Mouse (Mus musculus): ENCODE data around the gene Arf3.

Gene Arf3

DNA sequence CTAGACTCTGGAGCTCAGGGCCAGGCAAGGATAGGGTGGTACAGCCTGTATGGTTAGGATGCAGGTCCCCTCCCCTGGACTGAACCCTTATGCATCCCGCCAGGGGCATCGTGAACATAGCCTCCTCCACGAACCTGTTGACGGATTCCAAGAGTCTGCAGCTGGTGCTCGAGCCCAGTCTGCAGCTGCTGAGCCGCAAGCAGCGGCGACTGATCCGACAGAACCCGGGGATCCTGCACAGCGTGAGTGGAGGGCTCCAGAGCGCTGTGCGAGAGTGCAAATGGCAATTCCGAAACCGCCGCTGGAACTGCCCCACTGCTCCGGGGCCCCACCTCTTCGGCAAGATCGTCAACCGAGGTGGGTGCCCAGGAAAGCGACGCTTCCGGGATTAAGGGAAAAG is 27.7 kb upstream of the Arf3 start:
- no peak for DNase-seq (ENCODE audit: low spot score)

DNA sequence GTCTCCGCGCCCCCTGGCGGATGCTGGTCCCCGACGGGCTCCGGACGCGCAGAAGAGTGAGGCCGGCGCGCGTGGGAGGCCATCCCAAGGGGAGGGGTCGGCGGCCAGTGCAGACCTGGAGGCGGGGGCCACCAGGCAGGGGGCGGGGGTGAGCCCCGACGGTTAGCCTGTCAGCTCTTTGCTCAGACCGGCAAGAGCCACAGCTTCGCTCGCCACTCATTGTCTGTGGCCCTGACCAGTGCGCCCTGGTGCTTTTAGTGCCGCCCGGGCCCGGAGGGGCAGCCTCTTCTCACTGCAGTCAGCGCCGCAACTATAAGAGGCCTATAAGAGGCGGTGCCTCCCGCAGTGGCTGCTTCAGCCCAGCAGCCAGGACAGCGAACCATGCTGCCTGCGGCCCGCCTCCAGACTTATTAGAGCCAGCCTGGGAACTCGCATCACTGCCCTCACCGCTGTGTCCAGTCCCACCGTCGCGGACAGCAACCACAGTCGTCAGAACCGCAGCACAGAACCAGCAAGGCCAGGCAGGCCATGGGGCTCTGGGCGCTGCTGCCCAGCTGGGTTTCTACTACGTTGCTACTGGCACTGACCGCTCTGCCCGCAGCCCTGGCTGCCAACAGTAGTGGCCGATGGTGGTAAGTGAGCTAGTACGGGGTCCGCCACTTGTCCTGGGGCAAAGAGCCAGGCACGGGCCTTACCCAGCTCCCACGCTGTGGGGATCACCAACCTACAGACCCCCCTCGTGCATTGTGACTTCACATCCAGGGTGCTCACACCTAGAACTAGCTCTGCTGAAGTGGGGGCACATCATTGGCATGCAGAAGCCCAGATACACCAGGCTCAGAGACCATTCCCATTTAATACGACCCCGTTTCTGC is 26.9 kb upstream of the Arf3 start, which contains the start of gene Wnt1:
Gene Wnt1, plus strand, starts transcription at position 197 of the 875 bp plus-strand sequence.
- DNase-seq (ENCODE audit: low spot score), result no peak

DNA sequence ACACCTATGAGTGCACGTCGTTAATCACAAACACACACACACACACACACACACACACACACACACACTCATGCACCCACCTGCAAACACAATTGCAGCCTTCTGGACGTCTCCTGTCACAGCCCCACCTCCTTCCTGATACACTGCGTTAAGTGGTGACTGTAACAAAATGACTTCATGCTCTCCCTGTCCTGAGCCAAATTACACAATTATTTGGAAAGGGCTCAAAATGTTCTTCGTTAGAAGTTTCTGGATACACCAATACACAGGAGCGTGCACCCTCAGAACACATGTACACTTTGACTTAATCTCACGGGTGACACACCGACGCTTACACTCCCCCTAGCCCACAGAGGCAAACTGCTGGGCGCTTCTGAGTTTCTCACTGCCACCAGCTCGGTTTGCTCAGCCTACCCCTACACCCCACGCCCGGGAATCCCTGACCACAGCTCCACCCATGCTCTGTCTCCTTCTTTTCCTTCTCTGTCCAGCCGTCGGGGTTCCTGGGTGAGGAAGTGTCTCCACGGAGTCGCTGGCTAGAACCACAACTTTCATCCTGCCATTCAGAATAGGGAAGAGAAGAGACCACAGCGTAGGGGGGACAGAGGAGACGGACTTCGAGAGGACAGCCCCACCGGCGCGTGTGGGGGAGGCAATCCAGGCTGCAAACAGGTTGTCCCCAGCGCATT is 26.1 kb upstream of the Arf3 start:
- no peak for DNase-seq (ENCODE audit: low spot score)

DNA sequence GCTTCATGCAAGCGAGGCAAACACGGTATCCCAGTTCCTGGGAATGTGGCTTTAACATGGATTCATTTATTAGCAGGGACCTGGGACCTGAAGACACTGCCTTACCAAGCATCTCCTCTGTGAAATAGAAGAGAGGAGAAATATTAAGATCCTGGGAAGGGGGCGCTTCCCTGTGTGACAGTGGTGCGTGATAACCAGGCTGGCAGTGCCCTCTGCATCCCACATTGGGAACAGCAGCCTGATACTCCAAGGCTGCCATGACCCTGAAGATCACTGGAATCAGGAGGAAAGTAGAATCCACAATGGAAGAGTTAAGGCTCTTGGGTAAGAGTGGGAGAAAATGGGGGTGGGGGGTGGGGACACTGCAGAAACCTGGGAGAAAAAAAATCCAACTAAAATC is 24.9 kb upstream of the Arf3 start:
- DNase-seq (ENCODE audit: low spot score), result no peak

DNA sequence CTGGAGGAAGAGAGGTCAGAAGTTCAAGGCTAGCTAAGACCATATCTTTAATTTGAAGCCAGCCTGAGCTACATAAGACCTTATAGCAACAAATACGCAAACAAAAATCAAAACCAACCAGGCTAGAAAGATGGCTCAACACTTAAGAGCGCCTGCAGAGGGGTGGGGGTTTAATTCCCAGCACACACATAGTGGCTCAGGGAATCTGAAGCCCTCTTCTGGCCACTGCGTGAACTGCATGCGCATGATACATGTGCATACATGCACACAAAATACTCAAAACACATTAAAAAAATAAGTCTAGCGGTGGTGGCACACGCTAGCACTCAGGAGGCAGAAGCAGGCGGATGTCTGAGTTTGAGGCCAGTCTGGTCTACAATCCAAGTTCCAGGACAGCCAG is 22.7 kb upstream of the Arf3 start:
- DNase-seq (ENCODE audit: low spot score), result no peak

DNA sequence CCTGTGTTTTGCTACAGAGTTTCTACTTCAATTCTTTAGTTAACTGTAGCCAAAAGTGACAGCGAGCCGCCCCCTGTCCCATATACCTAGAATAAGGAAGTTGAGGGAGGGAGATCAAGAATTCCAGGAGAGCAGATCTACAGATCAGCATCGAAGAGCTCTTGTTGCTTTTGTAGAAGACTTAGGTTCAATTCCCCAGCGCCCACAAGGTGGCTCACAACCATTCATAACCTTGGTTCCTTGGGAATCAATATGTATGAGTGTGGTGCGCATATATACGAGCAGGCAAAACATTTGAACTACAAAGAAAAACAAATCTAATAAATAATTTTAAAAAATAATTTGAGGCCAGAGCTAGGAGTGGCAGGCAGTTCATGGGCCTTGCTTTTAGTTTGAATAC is 18.2 kb upstream of the Arf3 start:
- no peak for DNase-seq (ENCODE audit: low spot score)

DNA sequence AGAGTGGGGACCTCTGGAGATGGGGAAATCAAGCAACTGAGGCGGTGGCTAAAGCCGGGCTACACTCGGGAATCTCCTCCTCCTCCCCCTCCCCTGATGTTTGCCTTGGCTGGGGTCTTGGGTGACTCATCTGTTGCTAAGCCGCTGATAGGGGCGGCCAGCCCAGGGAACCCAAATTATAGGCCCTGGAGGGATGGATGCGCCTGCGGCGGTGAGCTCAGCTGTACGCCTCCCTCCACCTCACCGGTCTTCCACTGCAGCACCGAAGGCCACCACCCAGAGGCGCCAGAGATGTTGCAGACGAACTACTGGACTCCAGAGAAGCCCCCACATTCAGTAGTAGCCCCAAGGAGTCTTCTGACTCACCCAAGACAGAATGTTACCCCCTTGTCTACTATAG is 17.6 kb upstream of the Arf3 start:
- DNase-seq (ENCODE audit: low spot score), result no peak

DNA sequence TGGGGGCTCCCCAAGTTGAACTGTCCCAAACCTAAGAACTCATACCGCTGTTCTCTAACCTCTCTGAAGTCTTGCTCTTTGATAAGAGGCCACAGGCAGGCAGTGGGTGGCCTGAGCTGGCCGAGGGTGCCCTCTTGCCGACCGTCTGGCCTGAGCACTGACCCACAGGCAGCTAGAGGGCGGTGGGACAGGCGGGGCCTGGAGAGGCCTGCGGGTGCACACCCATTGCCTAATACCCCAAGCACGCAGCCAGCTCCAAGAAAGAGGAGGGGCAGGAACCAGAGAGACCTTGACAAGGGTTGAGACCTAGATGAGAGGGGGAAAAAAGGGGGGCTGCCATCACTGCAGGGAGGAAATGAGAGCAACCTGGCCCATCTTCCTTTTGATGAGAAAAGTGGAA is 17.1 kb upstream of the Arf3 start:
- no peak for DNase-seq (ENCODE audit: low spot score)

DNA sequence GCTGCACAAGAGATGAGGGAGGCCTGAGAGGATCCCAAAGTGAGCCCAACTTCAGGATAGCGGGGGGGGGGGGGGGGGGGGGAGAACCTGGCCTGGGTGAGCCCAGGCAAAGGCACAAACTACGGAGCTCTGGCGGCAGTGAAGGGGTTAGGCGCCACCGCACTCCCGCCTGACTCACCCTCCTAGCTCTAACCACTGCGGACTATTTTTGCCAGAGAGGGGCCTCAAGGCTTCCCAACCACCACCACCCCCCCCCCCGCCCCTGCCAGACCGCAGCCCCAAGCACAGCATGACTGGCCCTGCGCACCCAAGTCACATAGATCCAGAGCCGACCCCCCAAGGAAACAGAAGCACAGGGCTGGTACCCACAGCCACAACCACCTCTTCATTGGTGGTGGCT is 15.8 kb upstream of the Arf3 start:
- no peak for DNase-seq (ENCODE audit: low spot score)

DNA sequence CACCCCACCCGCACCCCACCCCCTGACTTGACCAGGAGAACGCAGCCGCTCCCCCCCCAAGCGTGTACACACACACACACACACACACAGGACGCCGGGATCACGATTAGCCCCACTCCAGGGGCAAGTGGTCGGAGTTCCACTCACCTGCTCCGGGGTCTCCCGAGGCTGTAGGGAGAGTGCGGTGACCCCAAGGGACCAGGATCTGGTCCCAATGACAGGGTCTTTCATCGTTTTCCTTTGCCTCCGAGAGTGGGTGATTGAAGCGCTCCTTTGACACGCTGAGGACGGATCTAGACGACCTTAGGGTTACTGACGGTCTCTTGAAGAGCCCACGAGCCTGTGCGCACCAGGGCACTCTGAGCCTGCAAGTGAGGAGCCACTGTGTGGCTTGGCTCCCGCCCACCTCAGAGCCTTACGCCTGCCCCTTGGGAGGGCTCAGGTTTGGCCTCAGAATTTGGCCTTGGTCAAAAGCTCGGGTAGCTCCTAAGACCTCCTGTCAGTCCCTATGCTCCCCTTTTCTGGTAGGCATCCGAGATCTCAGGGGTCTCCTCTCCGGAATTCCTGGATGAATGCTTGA is 15.3 kb upstream of the Arf3 start:
- DNase-seq (ENCODE audit: low spot score), result no peak

DNA sequence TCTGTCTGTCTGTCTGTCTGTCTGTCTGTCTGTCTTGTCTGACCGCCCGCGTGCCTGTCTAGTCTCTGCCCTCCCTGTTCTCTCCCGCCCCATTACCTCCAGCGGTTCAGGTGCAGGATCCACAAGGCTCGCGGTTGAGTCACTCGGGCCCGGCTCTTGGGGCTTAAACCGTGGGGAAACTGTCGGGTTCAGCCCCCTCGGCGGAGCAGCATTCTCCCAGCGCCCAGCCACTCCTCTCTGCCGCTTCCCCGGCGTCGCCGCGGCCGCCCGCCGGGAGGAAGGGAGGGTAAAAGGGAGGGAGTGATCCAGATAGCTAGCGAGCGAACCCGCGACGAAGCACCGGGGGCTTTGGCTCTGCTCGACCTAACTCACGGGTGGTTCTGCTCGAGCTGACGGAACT is 14.7 kb upstream of the Arf3 start, which contains the start of gene Wnt10b:
Gene Wnt10b, minus strand, starts transcription at position 389 of the 400 bp plus-strand sequence.
- no peak for DNase-seq (ENCODE audit: low spot score)

DNA sequence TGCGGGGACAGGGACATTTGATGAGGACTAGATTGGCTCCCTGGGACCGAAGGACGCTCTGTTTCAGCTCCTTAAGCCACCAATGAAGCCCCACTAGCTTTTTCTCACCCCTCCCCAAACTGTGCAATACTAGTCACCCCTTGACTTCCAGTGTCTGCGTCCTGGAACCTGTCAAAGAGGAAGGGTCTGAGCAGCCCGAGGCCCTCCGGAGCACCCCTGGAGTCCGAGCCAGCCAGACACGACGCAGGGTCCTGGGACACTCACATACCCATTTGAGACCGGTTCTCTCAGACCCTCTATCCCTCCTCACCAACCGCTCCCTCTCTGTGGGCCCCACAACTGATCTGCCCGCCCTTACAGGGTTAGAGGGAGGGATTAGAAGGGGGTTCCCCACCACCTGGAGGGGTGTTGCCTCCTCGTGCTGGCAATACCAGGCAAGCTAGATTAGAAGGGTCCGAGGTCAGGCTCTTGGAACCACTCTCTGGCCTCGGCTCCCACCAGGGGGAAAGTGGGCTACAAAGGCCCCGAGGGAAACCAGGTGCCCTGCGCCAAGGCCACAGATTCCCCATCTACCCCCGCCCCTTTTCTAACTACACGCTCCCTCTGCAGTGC is 14.1 kb upstream of the Arf3 start:
- DNase-seq (ENCODE audit: low spot score), result no peak

DNA sequence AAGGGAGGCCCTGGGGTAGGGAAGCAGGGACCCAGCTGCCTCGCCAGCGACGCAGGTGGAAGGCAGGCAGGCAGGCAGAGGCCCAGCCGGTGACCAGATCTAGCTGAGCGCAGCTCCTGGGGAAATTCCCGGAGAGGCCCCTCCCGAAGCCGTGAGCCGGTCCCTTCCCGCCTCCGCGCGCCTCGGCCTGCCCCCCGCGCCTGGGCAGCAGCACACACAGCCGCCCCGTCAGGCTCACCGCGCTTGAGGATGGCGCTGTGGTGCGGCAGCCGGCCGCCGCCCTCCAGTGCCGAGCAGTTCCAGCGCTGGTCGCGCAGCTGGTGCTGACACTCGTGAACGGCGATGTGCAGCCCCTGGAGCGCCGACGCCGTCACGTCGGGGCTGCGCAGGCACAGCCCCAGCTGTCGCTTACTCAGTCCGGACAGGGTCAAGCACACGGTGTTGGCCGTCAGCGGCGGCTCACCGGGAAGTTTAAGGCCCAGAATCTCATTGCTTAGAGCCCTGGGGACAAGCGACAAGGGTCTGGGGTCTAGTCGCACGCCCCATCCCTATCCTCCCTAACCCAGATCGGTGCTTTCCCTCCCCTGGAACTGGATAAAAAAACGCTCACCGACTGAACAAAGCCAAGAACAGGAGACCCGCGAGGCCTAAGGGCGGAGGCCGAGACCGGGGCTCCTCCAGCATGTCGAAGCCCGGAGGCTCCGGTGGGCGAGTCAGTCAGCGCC is 13.4 kb upstream of the Arf3 start:
- no peak for DNase-seq (ENCODE audit: low spot score)

DNA sequence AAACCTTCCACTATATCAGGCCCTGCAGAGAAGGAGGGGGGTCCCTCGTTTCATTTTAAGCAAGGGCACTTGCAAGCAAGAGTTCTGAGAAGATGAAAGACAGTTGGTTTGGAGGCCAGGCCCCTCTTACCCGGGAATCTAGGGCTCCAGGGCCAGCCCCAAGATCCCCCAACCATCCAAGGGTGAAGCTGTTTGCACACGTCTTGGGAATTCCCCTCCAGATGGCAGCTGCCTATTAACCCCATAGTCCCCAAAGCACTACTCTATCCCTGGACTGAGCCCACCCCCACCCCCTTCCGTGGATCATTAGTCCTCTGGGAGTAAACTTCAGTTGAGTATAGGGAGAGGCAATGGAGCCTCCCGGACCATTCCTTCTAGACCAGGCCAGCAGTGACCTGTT is 12.5 kb upstream of the Arf3 start:
- DNase-seq (ENCODE audit: low spot score), result no peak

DNA sequence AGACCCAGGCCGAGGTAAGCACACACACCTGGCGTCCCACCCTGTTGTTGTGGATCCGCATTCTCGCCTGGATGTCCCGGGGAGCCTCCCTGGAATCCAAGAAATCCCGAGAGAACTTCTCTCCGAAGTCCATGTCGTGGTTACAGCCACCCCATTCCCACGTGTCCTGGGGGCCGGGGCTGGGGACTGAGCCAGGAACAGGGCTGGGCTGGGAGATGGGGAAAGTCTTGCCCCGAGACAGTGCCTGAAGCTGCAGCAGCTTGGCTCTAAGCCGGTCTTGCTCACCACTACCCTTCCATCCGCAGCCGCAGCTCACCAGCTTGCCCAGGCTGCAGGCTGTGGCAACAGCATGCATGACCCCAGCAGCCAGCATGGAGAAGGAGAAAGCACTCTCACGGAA is 11.1 kb upstream of the Arf3 start:
- DNase-seq (ENCODE audit: low spot score), result no peak

DNA sequence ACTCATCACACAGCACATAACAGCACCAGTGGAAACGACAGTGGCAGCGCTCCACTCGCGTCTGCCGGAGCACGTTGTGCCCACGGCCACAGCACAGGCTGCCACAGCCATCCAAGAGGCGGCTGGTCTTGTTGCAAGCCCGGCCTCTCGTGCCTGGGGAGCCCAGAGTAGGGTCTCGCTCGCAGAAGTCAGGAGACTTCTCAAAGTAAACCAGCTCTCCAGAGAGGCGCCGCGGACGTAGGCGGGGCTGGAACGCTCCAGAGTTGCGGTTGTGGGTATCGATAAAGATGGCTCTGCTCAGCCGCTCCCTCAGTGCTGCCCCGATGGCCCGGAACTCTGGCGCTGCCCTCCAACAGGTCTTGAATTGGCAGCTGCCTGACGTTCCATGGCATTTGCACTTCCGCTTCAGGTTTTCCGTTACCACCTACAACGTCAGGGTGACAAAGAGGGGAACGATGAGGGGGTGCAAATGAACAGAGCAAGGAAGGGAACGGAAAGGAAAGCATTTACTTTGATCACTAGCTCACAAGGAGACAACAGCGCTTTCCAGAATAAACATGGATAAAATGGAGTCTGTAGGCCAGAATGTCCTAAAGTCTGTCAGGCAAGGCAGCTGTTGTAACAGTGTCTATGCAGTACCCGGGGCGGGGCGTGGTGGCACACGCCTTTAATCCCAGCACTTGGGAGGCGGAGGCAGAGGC is 9.6 kb upstream of the Arf3 start:
- no peak for DNase-seq (ENCODE audit: low spot score)

DNA sequence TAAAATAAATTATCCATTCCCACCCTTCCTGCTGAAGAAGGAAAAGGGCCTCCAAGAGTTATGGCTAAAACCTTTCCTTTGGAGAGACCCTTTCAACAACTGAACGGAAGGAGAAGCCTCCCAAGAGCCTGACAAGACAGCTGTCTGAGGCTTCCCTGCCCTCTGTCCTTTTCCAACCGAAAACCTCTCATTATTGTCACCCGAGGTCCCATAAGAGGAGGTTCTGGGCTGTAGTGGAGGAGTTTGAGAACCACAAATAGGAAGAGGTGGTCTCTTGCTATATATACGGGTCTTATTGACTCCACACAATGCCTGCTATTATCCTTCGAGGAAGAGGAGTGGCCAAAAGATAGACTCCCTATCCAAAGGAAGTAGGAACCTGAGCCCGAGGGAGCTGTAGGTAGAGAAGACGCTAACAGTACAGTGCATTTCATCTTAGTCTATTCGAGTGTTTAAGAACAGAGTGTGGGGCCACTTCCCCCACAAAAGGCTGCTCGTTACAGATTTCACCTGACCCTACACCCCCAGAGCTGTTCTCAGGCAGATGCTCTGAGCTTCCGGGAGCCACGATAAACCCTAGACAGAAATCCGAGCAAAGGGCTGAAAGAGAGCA is 8.9 kb upstream of the Arf3 start:
- no peak for DNase-seq (ENCODE audit: low spot score)

DNA sequence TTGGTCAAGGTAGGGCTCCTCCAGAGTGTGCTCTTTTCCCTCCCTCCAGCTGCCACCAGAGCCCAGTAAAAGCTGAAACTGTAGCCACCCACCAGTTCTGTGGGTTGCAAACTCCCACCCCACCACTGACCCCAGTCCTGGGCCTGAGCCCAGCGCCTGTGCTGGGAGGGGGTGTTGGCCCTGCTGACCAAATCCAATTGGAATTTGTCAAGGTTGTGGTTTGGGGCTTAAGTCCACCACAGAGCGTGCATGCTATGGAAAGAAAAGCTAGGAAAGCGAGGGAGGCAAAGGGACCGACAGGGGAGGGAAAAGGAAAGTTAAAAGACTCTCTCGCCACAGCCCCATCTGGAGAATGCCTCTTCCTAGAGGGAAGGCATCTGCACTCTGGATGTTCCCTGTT is 5.2 kb upstream of the Arf3 start:
- no peak for DNase-seq (ENCODE audit: low spot score)

DNA sequence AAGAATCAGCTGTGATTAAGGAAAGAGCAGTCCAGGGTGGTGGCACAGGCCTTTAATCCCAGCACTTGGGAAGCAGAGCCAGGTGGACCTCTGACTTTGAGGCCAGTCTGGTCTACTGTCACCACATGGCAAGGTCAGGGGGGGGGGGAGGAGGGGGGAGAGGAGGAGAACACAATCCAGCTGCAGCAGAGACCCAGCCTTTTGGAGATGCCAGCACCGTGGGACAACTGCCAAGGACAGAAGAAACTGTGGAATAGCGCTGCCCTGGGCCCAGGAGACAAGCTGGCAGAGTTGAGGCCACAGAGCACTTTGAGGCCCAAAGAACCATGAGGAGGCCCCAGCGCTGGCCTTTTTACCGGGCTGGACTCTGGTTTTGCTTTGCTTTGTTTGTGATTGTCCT is 2.9 kb upstream of the Arf3 start:
- no peak for DNase-seq (ENCODE audit: low spot score)

DNA sequence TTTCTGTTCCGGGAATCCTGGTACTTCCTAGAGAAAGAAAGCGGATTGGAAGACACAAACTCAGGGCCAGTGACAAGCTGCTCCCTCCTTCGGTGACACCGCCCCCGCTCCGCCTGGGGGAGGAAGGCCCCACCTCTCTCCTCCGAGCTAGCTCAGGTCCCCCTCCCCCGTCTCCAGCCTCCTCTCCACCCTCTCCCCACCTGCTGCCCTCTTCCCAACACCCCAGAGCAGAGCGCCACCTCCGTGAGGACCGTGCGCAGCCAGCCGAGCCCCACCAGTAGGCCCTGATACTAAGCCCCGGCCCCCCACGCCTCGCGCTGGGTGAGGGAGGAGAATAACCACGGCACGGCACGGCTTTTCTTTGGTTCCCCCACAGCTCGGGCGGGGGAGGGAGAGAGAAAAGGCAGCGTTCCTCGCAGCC is 803 bp downstream of the Arf3 start:
- DNase-seq (ENCODE audit: low spot score), result peak; percentile 90

DNA sequence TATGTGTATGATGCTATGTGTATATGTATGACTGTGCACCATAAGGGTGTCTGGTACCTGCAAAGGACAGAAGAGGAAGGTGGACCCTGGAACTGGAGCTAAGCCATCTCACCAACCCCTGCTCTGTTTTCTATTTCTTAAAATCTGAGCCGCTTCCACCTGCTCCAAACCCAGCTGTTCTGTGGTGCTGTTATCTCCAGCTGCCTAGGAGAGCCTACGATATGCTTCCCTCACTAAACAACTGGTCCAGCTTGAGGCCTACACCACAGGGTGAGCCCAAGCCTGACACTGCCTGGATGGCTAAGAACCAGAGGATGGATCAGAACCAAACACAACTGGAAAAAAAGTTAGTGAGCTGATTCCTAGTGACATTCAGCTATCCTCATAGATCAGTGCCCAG is 8.9 kb downstream of the Arf3 start:
- DNase-seq (ENCODE audit: low spot score), result no peak
